Mouse (Mus musculus): ENCODE data around the gene Grk6. TPM values are rescaled to one million over a fixed set of nuclear protein-coding genes. Genes with fewer than 3 reads are reported as not detected.
A peak's percentile ranks its signal among the peaks of the same experiment; 100 is the strongest.
"Not testable (repeated sequence)": the region's sequence is repeated elsewhere in the genome, so short reads cannot be mapped to it uniquely, and the experiment has no call there.

Grk6 gene
- total RNA-seq, 2 experiments from 2014 or later = 76.4 to 79.2 TPM

DNA sequence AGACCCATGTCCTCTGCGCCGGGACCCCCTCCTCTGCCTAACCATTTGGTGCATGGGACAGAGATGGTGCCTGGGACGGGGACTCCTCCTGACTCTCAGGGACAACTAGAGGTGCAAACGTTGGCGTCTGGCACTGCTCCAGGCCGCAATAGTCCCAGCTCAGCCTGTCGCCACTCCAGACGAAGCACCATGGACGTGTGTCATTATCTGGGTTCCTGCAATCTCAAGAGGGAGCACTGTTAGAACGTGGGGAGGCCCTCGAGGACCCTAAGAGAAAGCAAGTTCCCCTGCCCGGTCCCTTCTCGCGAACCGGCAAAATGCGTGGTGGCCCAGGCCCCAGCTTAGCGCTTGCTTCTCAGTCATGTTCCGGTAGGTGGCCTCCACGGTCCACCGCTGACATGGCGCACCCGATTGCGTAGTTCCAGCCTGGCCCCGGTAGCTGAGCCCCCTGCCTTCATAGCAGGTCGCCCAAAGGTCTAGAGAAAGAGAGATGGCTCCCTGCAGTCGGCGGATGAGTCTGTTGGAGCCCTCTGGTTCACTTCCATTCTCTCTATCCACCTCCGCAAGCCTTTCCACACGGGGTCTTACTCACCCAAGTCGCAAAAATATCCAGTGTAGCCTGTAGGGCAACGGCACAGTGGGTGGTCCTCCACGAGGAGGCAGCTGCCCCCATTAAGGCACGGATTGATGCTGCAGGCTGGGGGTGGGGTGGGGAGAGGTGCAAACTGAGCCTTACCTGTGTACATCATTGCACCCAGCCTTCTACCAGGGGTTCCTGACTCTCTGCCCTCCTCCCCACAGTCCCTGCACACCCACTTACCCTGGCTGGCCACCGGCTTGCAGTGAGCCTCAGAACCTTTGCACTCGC is 23.7 kb upstream of the Grk6 start:
- DNase-seq (ENCODE audit: low spot score in 2 of 2) = peak; percentile 76 to 82

DNA sequence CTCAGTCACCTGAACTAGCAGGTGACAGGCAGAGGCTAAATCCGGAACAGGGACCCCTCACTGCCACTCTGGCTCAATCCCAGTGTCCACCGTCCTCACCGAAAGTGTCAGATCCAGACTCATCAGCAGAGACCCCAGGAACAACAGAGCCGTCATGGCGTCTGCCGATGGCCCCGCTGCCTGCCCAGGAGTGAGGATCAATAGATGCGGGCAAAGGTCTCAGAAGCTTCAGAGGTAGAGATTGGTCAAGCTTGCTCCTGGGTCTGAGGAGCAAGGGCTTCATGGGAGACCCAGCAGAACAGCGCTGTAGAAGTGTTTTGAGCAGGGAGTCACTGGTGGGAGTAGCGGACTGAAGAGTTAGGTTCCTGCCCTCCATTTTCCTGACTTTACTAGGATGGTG is 18.3 kb upstream of the Grk6 start, which contains the start of gene F12:
TSS of gene F12 (minus strand) at position 181 of the 400 bp plus-strand sequence.
- DNase-seq (ENCODE audit: low spot score in 2 of 2) = no peak

DNA sequence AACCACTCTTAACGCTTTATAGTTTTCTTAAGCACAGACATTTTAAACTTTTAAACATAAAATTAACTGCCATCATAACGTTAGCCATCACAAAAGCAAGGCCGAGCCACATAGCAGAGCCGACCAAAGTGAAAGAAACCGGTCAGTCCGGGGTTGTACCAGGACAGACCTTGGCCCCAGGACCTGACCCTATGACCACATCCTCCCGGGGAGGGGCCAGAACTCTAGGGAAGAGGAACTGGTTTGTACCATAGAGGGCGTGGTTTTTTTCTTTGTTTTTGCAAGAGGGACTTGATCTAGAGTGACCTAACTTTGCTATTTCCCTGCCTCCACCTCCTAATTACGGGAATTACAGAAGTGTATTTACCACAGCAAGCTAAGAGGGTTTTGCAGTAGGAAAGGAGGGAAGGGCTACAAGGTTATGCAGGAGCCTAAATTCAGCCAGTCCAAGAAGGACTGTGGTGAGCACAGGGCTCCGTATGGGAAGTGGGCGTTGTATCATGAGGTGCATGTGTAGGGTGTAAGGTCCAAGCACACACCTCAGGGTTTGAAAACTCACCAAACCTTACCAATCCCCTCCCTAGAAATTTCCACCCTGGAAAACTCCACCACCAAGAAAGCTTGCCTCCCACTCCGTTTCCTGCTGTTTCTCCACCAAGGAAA is 15.5 kb upstream of the Grk6 start:
- DNase-seq (ENCODE audit: low spot score in 2 of 2) = no peak

DNA sequence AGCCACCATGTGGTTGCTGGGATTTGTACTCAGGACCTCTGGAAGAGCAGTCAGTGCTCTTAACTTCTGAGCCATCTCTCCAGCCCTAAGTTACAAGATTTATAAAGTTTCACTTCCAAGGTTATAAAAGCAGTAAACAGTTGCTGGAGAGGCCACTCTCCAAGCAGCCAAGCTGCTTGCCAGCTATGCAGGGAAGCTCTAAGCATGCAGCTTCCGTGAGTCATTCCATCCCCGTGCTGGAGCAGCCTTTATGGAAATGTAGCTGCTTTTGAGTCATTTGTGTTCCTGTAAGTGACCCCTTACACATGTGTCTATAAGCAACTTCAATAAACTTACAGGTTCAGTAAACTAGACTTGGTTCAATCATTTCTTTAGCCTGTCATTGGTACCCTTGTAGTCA is 14.3 kb upstream of the Grk6 start:
- DNase-seq (ENCODE audit: low spot score in 2 of 2) = no peak

GRCm38 (mm10) chr13:55431889-55432685 is 12.8 kb upstream of the Grk6 start:
- no peak for DNase-seq (ENCODE audit: low spot score in 2 of 2)

DNA sequence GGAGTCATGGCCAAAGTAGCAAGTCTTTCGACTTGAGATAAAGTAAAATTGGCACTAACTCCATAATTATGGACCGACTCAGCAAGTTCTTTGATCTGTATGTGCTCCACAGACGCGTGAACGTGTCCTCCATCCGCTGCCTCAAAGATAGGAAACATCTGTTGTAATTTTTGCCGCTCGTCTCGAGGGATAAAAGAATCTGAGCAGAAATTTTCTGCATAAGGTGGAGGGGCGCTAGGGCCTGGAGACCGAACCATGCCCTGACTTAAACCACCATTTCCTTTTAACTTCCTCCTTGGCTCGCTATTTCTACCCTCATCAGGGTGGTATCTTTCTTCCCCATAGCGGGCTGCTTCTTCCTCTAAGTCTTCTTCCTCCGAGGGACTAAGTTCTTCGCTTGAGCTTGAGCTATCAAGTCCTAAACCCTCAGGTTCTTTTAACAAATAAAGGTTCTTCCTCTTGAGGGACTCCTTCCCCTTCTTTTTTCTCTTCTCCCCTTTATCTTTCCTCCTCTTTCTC is 7.7 kb upstream of the Grk6 start:
- not testable (repeated sequence) for DNase-seq (ENCODE audit: low spot score in 2 of 2)

DNA sequence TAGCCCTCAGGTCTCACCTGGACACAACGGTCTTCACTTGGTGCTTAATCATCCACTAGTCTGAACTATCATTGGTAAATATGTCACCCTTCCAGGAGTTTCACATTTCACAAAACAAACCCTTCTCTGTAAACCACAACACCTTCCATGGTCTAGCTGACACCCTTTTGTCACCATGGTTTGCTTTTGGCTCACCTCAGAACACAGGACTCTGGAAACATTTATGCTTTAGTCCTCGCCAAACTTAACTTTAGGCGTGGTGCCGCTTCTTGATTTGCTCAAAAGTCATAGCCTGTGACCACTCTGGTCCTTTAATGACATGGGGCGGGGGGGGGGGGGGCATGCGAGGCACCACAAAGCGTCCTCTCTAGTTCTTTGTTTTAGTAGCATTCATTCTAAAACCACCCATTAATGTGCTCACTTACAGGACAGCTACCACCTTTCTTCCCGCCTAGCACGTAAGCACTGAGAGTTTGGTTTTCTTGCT is 1.0 kb upstream of the Grk6 start:
- DNase-seq (ENCODE audit: low spot score in 2 of 2) = no peak

GRCm38 (mm10) chr13:55444286-55444936 is 461 bp upstream of the Grk6 start:
- DNase-seq (ENCODE audit: low spot score in 2 of 2) = no peak

DNA sequence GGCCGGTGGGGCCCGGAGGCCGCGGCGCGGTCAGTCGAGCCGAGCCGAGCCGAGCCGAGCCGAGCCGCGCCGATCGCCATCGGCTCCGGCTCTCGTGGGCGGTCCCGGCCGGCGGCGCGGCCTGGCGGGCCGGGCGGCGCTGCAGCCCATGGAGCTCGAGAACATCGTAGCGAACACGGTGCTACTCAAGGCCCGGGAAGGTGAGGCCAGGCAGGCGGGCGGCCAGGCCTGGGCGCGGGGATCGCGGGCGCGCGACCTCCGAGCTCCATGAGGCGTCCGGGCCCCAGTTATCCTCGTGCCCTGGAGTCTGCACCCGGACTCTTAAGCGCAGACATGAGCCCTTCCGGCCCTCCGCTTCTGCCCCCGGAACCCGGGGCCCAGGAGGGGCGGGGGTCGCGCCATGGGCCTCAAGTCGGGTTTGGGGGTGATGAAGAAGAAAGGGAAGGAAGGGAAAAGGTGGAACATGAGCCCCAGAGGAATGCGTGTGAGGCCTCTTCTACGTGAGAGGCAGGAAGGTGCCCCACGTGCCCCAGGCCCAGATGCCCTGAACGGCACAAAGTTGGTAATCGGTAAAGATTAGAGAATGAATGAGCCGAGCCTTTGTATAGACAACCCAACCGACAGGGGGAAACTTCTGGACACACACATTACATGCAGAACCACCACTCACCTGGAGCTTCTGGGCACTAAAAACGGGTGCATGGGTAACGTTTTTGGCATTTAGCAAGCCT is 654 bp downstream of the Grk6 start:
- no peak for DNase-seq (ENCODE audit: low spot score in 2 of 2)

- no peak for DNase-seq (ENCODE audit: low spot score in 2 of 2)
Measured at GRCm38 (mm10) chr13:55446483-55447105, 1.7 kb downstream of the Grk6 start.

GRCm38 (mm10) chr13:55447543-55447943 is 2.7 kb downstream of the Grk6 start:
- no peak for DNase-seq (ENCODE audit: low spot score in 2 of 2)

GRCm38 (mm10) chr13:55448131-55448530 is 3.3 kb downstream of the Grk6 start:
- DNase-seq (ENCODE audit: low spot score in 2 of 2) = no peak

DNA sequence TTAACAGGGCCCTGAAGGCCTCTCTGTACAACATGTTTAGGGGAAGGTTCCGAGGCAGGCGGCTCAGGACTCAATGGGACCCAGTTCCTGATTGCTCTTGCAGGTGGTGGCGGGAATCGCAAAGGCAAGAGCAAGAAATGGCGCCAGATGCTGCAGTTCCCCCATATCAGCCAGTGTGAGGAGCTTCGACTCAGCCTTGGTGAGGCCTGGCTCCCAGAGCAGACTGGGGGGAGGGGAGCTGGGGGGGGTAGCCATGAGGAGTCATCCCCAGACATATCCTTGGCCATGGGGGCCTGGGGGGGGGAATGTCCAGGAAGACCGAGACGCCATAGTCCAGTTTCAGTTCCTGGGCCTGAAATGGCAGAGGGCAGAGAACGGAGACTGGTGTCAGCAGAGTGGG is 4.3 kb downstream of the Grk6 start:
- DNase-seq (ENCODE audit: low spot score in 2 of 2) = no peak

DNA sequence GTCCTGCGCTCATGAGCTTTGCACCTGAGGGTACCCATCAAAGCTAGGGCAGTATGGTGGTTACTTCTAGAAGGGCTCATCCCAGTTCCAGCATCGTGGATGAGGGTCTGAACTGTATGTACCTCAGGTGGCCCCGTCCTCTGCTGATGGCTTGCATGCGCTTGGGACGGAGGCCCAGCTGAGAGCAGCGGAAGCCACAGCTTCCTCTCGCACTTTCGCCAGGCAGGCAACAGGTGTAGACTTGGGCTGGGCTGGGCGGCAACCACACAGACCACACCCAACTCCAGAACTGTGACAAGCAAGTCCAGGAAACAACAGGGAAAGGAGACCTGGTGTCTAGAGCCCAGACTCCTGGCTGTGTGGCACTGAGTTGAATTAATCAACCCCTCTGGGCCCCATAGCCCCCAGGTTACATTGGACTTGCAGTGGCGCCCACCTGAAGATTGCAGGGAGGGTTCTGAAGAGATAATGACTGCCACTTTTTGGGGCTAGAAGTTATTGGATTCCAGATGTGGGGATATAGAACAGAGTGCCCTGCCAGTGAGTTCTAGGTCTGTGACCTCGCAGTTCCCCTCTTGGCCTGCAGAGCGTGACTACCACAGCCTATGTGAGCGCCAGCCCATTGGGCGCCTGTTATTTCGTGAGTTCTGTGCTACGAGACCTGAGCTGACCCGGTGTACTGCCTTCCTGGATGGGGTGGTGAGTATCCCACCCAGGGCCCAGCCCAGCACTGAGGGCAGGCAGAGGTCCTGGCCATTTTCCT is 5.0 kb downstream of the Grk6 start:
- no peak for DNase-seq (ENCODE audit: low spot score in 2 of 2)

- peak; percentile 62 to 78 for DNase-seq (ENCODE audit: low spot score in 2 of 2)
Measured at GRCm38 (mm10) chr13:55450511-55450980, 5.7 kb downstream of the Grk6 start.

GRCm38 (mm10) chr13:55451296-55451695 is 6.4 kb downstream of the Grk6 start:
- no peak for DNase-seq (ENCODE audit: low spot score in 2 of 2)

GRCm38 (mm10) chr13:55451785-55452549 is 7.1 kb downstream of the Grk6 start:
- no peak for DNase-seq (ENCODE audit: low spot score in 2 of 2)

GRCm38 (mm10) chr13:55462965-55463364 is 18.1 kb downstream of the Grk6 start:
- DNase-seq (ENCODE audit: low spot score in 2 of 2) = no peak
